Mouse (Mus musculus) liver, postnatal 0 days (tissue): ENCODE measurements around the gene Rsph9. TPM values are rescaled to one million over a fixed set of nuclear protein-coding genes. Genes with fewer than 3 reads are reported as not detected.
A peak's percentile ranks its signal among the peaks of the same experiment; 100 is the strongest.

Experiments
- ATAC-seq: fragments of 200-750 bp; cut with Nextera tagmentation; 2 replicates; pipeline ENCODE4 v1.8.0; 2017; ENCODE audit warnings: mild to moderate bottlenecking, moderate library complexity
- DNase-seq: peaks from one replicate; pipeline ENCODE4 v3.0.0-alpha.2; 2016
- H3K27ac ChIP-seq: fragments of 300-500 bp; sonication (generic); 2 replicates; pipeline ENCODE4 v1.5.1; 2014; ENCODE audit warnings: antibody characterized with exemption, moderate library complexity, mild to moderate bottlenecking, low read depth
- H3K27me3 ChIP-seq: fragments of 300-500 bp; sonication (generic); 2 replicates; pipeline ENCODE4 v1.6.1; 2014; ENCODE audit warnings: low read length, control low read depth, mixed read lengths; ENCODE audit not compliant: insufficient read depth
- H3K36me3 ChIP-seq: fragments of 300-500 bp; sonication (generic); replicated peaks from 2 replicates; pipeline ENCODE4 v1.6.1; 2014; ENCODE audit warnings: mild to moderate bottlenecking, control low read depth, low read length, moderate library complexity, mixed read lengths; ENCODE audit not compliant: insufficient read depth
- H3K4me1 ChIP-seq: fragments of 300-500 bp; sonication (generic); 2 replicates; pipeline ENCODE4 v1.6.1; 2014; ENCODE audit warnings: antibody characterized with exemption, mild to moderate bottlenecking, control low read depth; ENCODE audit not compliant: insufficient read depth
- H3K4me2 ChIP-seq: fragments of 300-500 bp; sonication (generic); 2 replicates; pipeline ENCODE4 v1.6.1; 2014; ENCODE audit warnings: low read depth, mild to moderate bottlenecking, low read length, moderate library complexity, mixed read lengths
- H3K4me3 ChIP-seq: fragments of 300-500 bp; sonication (generic); 2 replicates; pipeline ENCODE4 v1.5.1; 2014; ENCODE audit warnings: low read depth, low read length
- H3K9ac ChIP-seq: fragments of 300-500 bp; sonication (generic); replicated peaks from 2 replicates; pipeline ENCODE4 v1.6.1; 2014; ENCODE audit warnings: mild to moderate bottlenecking, moderate library complexity
- H3K9me3 ChIP-seq: fragments of 300-500 bp; sonication (generic); 2 replicates; pipeline ENCODE4 v1.6.1; 2016; ENCODE audit warnings: mild to moderate bottlenecking, control low read depth, low read length, mixed read lengths
- CTCF ChIP-seq: sonication (generic); IDR thresholded peaks from 2 replicates; pipeline ENCODE4 v1.5.1; 2016; ENCODE audit warnings: antibody characterized with exemption, low read depth
- EP300 ChIP-seq: IDR thresholded peaks from 2 replicates; pipeline ENCODE4 v1.6.1; 2016; ENCODE audit warnings: antibody characterized with exemption, low read depth, mild to moderate bottlenecking
- WGBS: fragments of 180-500 bp; shearing (Covaris S2); extraction: QIAGEN DNeasy Blood & Tissue Kit; methylation state at CpG from one replicate; pipeline ENCODE4 v1.1.7; 2014; ENCODE audit not compliant: insufficient replicate concordance; 5-methylcytosine and 5-hydroxymethylcytosine counted together
- polyA plus RNA-seq: library from polyadenylated mRNA; unstranded; fragments of >200 nt; fragmentation: Nextera tagmentation; extraction: Ambion mirVana; gene quantifications from 2 replicates; pipeline ENCODE4 v1.2.1, GENCODE M21; 2015

The Rsph9 gene
- polyA plus RNA-seq, 1 experiment from 2014 or later = 1.8 TPM

DNA sequence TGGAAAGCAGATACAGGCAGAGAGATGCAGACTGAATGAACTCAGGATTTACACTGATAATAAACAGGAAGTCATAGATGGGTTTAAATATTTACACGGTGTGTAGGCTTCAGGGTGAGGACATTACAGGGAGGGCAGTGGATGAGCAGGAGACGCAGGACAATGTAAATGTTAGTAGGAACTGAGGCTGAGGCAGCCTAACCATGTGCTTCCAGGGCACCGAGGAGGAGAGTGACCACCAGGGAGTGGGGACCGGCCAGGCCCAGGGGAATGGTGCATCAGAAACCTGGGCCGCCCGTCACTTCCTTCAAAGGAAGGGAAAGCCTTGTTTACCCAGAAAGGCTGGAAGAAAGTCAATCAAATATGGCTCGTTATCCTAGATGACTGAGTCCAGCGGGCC is 45.5 kb downstream of the Rsph9 start:
- DNase-seq (no peak), ATAC-seq (no peak)
- H3K9me3 ChIP-seq = no peaks in the 10 kb centered on the region
- no peak overlapping the region for H3K27ac ChIP-seq
- H3K27me3 ChIP-seq = no peaks in the 10 kb centered on the region
- WGBS = 62% methylated on average over 8 of the region's 8 CpGs
- no peak overlapping the region for H3K9ac ChIP-seq
- peaks cover 4% of the 10 kb centered on the region; the same call in 1 of the 2 replicates for H3K4me1 ChIP-seq
- TF ChIP-seq EP300 = no peak
- no peak for TF ChIP-seq CTCF
- H3K36me3 ChIP-seq = no peaks in the 10 kb centered on the region
- H3K4me2 ChIP-seq = no peak overlapping the region
- H3K4me3 ChIP-seq = no peak overlapping the region

DNA sequence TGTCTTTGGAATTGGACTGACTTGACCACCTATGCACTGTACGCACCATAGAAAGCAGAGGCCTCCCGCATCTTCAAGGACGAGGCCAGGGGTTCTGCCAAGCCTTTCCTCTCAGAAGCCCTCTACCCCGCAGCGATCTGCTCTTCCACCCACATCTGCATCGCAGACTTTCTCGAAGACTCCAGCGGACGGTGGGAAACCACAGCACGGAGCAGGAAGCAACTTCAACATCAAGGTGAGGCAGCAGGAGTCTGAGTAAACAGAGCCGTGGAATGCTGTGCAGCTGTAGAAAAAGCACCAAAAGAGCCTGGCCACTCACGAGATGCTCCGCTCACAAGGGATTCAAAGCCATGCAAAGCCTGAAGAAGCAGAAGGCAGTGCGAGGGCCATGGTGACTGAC is 52.1 kb downstream of the Rsph9 start:
- Histone ChIP-seq H3K27me3 (no peaks in the 10 kb centered on the region), H3K27ac (no peak overlapping the region), H3K36me3 (no peaks in the 10 kb centered on the region), H3K9me3 (no peaks in the 10 kb centered on the region), H3K4me2 (no peak overlapping the region), H3K4me1 (no peaks in the 10 kb centered on the region), H3K4me3 (no peak overlapping the region), H3K9ac (no peak overlapping the region)
- WGBS = 75% methylated on average over 14 of the region's 14 CpGs
- ATAC-seq (no peak), DNase-seq (no peak)
- no peak for TF ChIP-seq CTCF
- no peak for TF ChIP-seq EP300

- no peak overlapping the region for H3K4me2 ChIP-seq
- H3K27ac ChIP-seq = no peak overlapping the region
- H3K27me3 ChIP-seq = no peaks in the 10 kb centered on the region
- no peak for DNase-seq
- ATAC-seq = no peak
- WGBS = 50% methylated on average over 1 of the region's 1 CpGs
- no peaks in the 10 kb centered on the region for H3K36me3 ChIP-seq
- H3K9me3 ChIP-seq = no peaks in the 10 kb centered on the region
- no peak overlapping the region for H3K9ac ChIP-seq
- no peak overlapping the region for H3K4me3 ChIP-seq
- no peak for TF ChIP-seq EP300
- peaks cover under 1% of the 10 kb centered on the region; the same call in 1 of the 2 replicates for H3K4me1 ChIP-seq
Observed at GRCm38 (mm10) chr17:46091351-46091750, 52.7 kb downstream of the Rsph9 start.

DNA sequence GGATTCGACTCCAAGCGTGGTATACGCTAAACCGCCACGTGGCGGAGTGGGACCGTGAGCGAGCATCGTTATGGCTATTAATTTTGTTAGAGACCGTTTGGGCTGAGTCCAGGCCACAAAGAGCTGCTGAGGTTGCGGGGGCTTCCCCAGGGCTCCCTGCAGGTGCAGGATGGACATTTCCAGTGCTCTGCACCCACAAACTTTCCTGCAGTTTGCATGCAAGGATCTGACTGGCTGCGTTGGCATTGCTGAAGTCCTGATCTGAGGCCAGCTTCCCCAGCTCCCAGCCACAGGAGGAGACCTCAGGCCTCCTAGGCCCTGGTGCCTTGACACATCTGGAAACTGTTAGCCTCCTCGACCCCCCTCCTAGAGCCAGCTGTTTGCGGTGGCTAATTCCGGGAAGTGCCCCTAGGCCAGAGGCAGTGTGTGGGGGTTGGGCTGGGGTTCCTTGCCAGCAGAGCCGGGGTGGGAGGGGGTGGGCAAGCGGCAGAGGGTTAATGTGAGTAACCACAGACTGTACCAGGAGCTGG is 57.6 kb downstream of the Rsph9 start:
- no peaks in the 10 kb centered on the region for H3K9me3 ChIP-seq
- no peak overlapping the region for H3K4me3 ChIP-seq
- H3K27ac ChIP-seq = no peak overlapping the region
- no peaks in the 10 kb centered on the region for H3K27me3 ChIP-seq
- no peaks in the 10 kb centered on the region for H3K36me3 ChIP-seq
- peaks cover 11% of the 10 kb centered on the region for H3K4me1 ChIP-seq
- DNase-seq (no peak), ATAC-seq (no peak)
- 45% methylated on average over 17 of the region's 17 CpGs for WGBS
- no peak overlapping the region for H3K9ac ChIP-seq
- H3K4me2 ChIP-seq = no peak overlapping the region
- TF ChIP-seq EP300 = no peak
- TF ChIP-seq CTCF = peak; percentile 14; the same call in 1 of the 2 replicates

GRCm38 (mm10) chr17:46084091-46084501 is 59.9 kb downstream of the Rsph9 start:
- H3K27me3 ChIP-seq = no peaks in the 10 kb centered on the region
- TF ChIP-seq EP300 = no peak
- no peak for TF ChIP-seq CTCF
- H3K4me3 ChIP-seq = no peak overlapping the region
- no peaks in the 10 kb centered on the region for H3K36me3 ChIP-seq
- 13% methylated on average over 10 of the region's 10 CpGs for WGBS
- DNase-seq = peak; percentile 65
- peaks cover 11% of the 10 kb centered on the region for H3K4me1 ChIP-seq
- peaks cover under 1% of the 10 kb centered on the region; the same call in 1 of the 2 replicates for H3K9me3 ChIP-seq
- ATAC-seq = peak; percentile 31; the same call in 1 of the 2 replicates
- H3K9ac ChIP-seq = no peak overlapping the region
- no peak overlapping the region for H3K27ac ChIP-seq
- H3K4me2 ChIP-seq = peak overlapping the region; percentile 50; the same call in 1 of the 2 replicates

DNA sequence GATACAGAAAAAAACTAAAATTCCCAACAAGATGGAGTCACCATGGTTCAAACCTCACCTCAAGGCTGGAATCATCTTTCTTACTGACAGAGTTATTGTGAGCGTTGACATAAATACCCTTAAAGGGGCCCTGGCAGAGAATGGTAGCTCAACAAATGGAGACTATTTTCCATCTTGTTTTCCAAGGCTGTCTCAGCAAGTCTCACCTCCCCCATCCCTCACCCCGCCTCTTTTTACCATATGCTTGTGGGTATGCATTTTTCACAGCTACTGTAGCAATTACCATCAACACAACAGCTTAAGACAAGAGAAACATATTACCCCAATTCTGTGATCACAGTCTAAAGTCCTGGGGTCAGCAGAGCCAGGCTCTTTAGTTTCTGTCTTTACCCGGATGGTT is 60.6 kb downstream of the Rsph9 start:
- H3K9ac ChIP-seq = no peak overlapping the region
- H3K9me3 ChIP-seq = peaks cover 2% of the 10 kb centered on the region; the same call in 1 of the 2 replicates
- no peak for ATAC-seq
- H3K4me1 ChIP-seq = peaks cover 11% of the 10 kb centered on the region
- H3K27me3 ChIP-seq = no peaks in the 10 kb centered on the region
- WGBS = 77% methylated on average over 3 of the region's 3 CpGs
- DNase-seq = no peak
- H3K27ac ChIP-seq = no peak overlapping the region
- H3K4me3 ChIP-seq = no peak overlapping the region
- no peaks in the 10 kb centered on the region for H3K36me3 ChIP-seq
- TF ChIP-seq EP300 (no peak), CTCF (no peak)
- H3K4me2 ChIP-seq = no peak overlapping the region

DNA sequence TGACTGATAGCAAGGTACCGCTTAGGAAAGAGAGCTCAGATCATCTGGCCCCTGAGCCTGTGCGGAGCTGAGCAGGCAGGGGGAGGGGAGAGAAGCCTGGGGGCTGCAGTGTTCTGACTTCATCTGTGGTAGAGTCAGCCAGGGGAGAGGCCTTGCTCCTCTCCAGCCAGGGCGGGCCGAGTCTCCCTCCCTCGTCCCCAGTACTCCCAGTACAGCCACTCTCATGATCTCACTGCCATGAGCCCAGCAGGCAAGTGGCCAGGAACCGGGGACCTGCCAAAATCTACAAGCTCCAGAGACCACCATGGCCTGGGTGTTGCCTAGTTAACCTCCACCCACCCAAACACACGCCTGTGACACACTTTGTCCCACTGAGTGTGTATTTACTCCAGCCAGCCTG is 62.4 kb downstream of the Rsph9 start:
- Histone ChIP-seq H3K4me1 (peaks cover 11% of the 10 kb centered on the region), H3K36me3 (no peaks in the 10 kb centered on the region), H3K4me2 (no peak overlapping the region), H3K9me3 (peaks cover 2% of the 10 kb centered on the region; the same call in 1 of the 2 replicates), H3K27me3 (no peaks in the 10 kb centered on the region), H3K9ac (no peak overlapping the region), H3K27ac (no peak overlapping the region), H3K4me3 (no peak overlapping the region)
- no peak for DNase-seq
- TF ChIP-seq EP300 = no peak
- TF ChIP-seq CTCF = no peak
- ATAC-seq = no peak
- 64% methylated on average over 7 of the region's 7 CpGs for WGBS
